8 mouse cellular contexts compared by ENCODE assay signal in the genomic region with DNA sequence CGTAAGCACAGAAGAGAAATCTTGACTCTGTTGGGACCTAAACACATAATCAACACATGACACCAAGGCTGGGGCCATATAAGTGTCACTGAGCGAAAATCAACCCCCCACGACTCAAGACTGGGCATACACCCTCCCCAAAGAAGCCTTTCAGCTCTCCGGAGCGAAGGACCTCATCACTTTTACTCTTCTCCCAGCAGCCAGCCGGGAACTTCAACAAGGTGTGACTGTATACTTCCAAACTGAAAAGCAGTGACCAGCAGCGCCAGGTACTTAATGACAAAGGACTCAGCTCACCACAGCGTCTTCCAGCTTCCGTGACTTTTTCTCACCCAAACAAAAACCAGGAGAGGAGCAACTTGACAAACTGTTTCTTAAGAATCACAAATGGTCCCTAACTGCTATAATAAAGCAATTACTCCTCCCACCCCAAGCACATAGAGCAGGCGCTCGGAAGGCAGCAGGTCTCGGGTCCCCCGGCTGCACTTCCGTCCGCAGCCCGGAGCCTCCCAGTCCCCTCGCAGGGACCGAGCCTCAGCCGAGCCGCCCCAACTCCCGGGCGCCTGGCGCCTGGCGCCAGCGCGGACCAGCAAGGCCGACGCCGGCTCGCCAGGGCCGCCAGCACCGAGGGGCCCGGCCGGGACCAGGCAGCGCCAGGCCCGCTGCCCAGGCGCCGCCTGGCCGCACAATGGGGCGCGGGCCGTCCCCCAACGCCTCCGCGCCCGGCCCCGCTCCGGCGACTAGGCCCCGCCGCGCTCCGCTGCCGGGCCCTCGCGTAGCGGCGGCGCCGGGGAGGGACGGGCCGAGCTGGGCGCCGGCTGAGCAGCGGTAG. TPM values are rescaled to one million over a fixed set of nuclear protein-coding genes. Genes with fewer than 3 reads are reported as not detected.
A peak's percentile ranks its signal among the peaks of the same experiment; 100 is the strongest.
DNase-seq lines count a peak whose midpoint lies in the region; ATAC-seq and TF ChIP-seq lines count a peak whose summit lies in the region.

No protein-coding gene starts in this region.

- H3K27ac ChIP-seq in hindbrain, embryonic 14.5 days = peak overlapping the region; percentile 90

- 1% methylated on average over 51 of the region's 65 CpGs for WGBS in hindbrain, embryonic 14.5 days

- peak; percentile 40; the same call in 1 of the 2 replicates for ATAC-seq in G1E (ENCODE audit: extremely low read depth, insufficient number of reproducible peaks, low FRiP score, poor library complexity, severe bottlenecking)
- ATAC-seq in hindbrain, embryonic 14.5 days (ENCODE audit: low FRiP score) = peak; percentile 85

- DNase-seq in G1E (ENCODE audit: low spot score) = peak; percentile 60
- DNase-seq in cerebellum, adult 9-10 months = peak; percentile 54
- peak; percentile 17 to 18 for DNase-seq in frontal cortex, postnatal 25 days (ENCODE audit: low spot score in 2 of 2)
- peak; percentile 44 for DNase-seq in hindbrain, embryonic 14.5 days (ENCODE audit: low spot score)
- peak; percentile 18 for DNase-seq in left cerebral cortex, adult 11 months (ENCODE audit: low spot score)
- DNase-seq in lung, postnatal 36 days = peak; percentile 55
- peak; percentile 63 for DNase-seq in ovary, postnatal 36 days (ENCODE audit: low spot score)
- DNase-seq in thymus, postnatal 36 days = peak; percentile 60 to 63

- no peaks in the 10 kb centered on the region for H3K9me3 ChIP-seq in G1E (replicated peaks)
- no peaks in the 10 kb centered on the region for H3K9me3 ChIP-seq in hindbrain, embryonic 14.5 days (ENCODE audit: control insufficient read depth, low read length)

- H3K4me1 ChIP-seq in G1E (ENCODE audit: insufficient read depth, low read depth, low read length) = peaks cover 45% of the 10 kb centered on the region
- H3K4me1 ChIP-seq in hindbrain, embryonic 14.5 days (replicated peaks; ENCODE audit: control insufficient read depth, insufficient read depth, low read length) = peaks cover 24% of the 10 kb centered on the region

- H3K9ac ChIP-seq in hindbrain, embryonic 14.5 days = peak overlapping the region; percentile 95

- TF ChIP-seq CTCF in G1E (IDR thresholded peaks at IDR 0.05; ENCODE audit: low read depth, low read length) = no peak

- peak overlapping the region; percentile 89 for H3K4me2 ChIP-seq in hindbrain, embryonic 14.5 days (replicated peaks)

- no peaks in the 10 kb centered on the region for H3K27me3 ChIP-seq in G1E (ENCODE audit: insufficient read depth, low read length)
- H3K27me3 ChIP-seq in hindbrain, embryonic 14.5 days (ENCODE audit: control insufficient read depth, insufficient read depth, low read length) = no peaks in the 10 kb centered on the region

- H3K36me3 ChIP-seq in G1E (replicated peaks) = peaks cover 37% of the 10 kb centered on the region
- no peaks in the 10 kb centered on the region for H3K36me3 ChIP-seq in hindbrain, embryonic 14.5 days (replicated peaks; ENCODE audit: control insufficient read depth, insufficient read depth)

- peak overlapping the region; percentile 87 for H3K4me3 ChIP-seq in G1E (ENCODE audit: low read depth, low read length)
- H3K4me3 ChIP-seq in hindbrain, embryonic 14.5 days (replicated peaks; ENCODE audit: low read length) = peak overlapping the region; percentile 80

RNA-seq across cellular contexts. Expression of a gene that starts 5.1 kb away (rescaled TPM):
- total RNA-seq in G1E (2014; fragmentation: Nextera tagmentation) (144 and 220 TPM in 2 replicates), G1E (2017) (89.7 and 136 TPM in 2 replicates)
- polyA plus RNA-seq in G1E (2012) = 7.9 and 14.8 TPM in 2 replicates
- 95.7 and 104 TPM in 2 replicates for polyA plus RNA-seq in hindbrain, embryonic 14.5 days (2014; fragmentation: Nextera tagmentation; extraction: Ambion mirVana)

Comparison
In these comparisons a context has a peak if more than half of its experiments do, and no peak if none do; other contexts are left out.
1. Peak in every context shown above with its lines: DNase-seq, ATAC-seq, H3K4me3 ChIP-seq and H3K27ac ChIP-seq.